Mouse (Mus musculus): ENCODE data around the gene C2. TPM values are rescaled to one million over a fixed set of nuclear protein-coding genes. Genes with fewer than 3 reads are reported as not detected.
"Not testable (repeated sequence)": the region's sequence is repeated elsewhere in the genome, so short reads cannot be mapped to it uniquely, and the experiment has no call there.

C2 gene
- polyA plus RNA-seq, 1 experiment: 62.9 TPM

DNA sequence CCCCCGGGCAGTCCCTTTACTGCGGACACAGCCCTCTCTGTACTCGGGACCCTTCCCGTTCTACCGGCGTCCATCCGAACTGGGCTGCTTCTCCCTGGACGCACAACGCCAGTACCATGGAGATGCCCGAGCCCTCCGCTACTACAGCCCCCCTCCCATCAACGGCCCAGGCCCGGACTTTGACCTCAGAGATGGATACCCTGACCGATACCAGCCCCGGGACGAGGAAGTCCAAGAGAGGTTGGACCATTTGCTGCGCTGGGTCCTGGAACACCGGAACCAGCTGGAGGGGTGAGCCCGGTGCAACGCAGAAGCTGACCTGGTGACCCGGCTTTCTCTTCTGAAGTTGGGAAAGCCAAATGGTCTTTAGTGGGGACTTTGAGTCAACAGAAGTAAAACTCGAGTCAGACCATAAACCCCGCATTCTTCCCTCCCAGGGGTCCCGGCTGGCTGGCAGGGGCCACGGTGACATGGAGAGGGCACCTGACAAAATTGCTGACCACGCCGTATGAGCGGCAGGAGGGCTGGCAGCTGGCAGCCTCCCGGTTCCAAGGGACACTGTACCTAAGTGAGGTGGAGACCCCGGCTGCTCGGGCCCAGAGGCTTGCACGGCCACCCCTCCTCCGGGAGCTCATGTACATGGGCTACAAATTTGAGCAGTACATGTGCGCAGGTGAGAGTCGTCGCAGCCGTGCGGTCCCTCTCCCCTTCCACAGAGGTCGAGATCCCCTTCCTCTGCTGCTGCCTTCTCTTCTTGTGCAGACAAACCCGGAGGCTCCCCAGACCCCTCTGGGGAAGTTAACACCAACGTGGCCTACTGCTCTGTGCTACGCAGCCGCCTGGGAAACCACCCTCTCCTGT, 60.4 kb downstream of the C2 start:
- Histone ChIP-seq H3K4me3 (ENCODE audit: insufficient read depth, low read depth, low read length) (peak overlapping the region; percentile 73), H3K27ac (ENCODE audit: insufficient read depth, low read depth, low read length) (no peak overlapping the region; the same call in 1 of the 2 replicates), H3K4me1 (ENCODE audit: control insufficient read depth, insufficient read depth, low read length) (peaks cover 10% of the 10 kb centered on the region), H3K36me3 (ENCODE audit: control insufficient read depth, insufficient read depth, low read length) (no peaks in the 10 kb centered on the region; the same call in 1 of the 2 replicates), H3K27me3 (replicated peaks; ENCODE audit: control insufficient read depth, insufficient read depth, low read length) (no peaks in the 10 kb centered on the region)
- TF ChIP-seq POLR2A (IDR thresholded peaks at IDR 0.05; ENCODE audit: low read depth, low read length) (no peak), CTCF (conservative IDR thresholded peaks at IDR 0.05; ENCODE audit: insufficient read depth, insufficient read length, low read depth, low read length) (no peak)
- peak; percentile 43 for DNase-seq
- WGBS: 19% methylated on average over 43 of the region's 43 CpGs

DNA sequence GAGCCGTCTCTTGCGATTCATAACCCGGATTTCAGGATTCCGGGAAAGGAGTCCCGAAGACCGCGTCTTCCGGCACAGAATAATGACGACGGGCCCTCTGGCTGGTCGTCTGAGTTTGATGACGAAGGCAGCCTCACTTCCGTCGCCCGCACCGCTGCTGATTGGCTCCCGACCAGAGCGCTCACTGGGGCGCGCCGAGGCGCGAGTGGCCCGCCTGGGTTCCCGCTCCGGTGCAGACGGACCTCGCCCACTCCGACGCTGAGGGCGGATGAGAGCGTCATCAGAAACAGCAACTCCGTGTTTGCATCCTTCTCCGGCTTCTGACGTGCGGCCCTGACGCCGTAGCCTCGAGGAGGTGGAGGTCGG, 61.2 kb downstream of the C2 start, which contains the start of the genes Stk19 and Dxo:
Stk19 (minus strand) TSS at position 90 of the 366 bp plus-strand sequence.
Dxo (plus strand) TSS at position 164 of the 366 bp plus-strand sequence.
- Histone ChIP-seq H3K27me3 (replicated peaks; ENCODE audit: control insufficient read depth, insufficient read depth, low read length) (no peaks in the 10 kb centered on the region), H3K27ac (ENCODE audit: insufficient read depth, low read depth, low read length) (peak within 1 kb of the TSS; percentile 24), H3K36me3 (ENCODE audit: control insufficient read depth, insufficient read depth, low read length) (no peaks in the 10 kb centered on the region; the same call in 1 of the 2 replicates), H3K4me1 (ENCODE audit: control insufficient read depth, insufficient read depth, low read length) (peaks cover 10% of the 10 kb centered on the region), H3K4me3 (ENCODE audit: insufficient read depth, low read depth, low read length) (peak within 1 kb of the TSS; percentile 73)
- WGBS: under 1% methylated on average over 40 of the region's 40 CpGs
- peak; percentile 98 for DNase-seq
- TF ChIP-seq POLR2A (IDR thresholded peaks at IDR 0.05; ENCODE audit: low read depth, low read length) (peak; percentile 71), CTCF (conservative IDR thresholded peaks at IDR 0.05; ENCODE audit: insufficient read depth, insufficient read length, low read depth, low read length) (no peak)

DNA sequence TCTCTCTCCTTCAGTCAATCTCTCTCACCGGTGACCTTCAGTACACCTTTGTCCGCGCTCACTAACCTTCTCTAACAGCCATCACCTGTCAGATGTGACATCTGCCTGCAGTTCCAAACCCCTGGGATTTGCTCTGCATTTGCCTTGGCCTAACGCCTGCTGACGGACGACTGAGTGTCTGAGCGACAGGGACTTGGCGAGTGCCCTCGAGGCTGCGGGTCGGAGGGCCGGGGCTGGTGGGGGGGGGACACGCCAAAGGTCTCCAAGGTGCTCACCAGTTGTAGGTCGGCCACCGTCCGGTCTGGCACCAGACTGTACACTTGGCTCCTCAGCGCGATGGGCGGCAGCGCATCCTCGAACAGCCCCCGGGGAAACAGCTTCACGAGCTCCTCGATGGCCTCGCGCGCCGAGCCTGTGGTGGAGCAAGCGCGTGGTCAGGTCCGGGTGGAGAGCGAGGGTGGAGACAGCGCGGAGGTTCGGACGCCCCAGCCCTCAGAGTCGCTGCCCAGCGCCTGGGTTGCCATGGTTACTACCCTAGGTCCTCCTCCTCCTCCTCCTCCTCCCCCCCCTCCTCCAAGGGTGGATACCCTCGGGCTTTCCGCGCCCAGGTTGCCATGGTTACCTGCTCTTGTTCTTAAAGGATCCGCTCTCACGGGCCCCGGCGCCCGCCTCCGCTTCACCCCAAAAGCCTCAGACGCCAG, 61.8 kb downstream of the C2 start:
- Histone ChIP-seq H3K36me3 (ENCODE audit: control insufficient read depth, insufficient read depth, low read length) (no peaks in the 10 kb centered on the region; the same call in 1 of the 2 replicates), H3K27ac (ENCODE audit: insufficient read depth, low read depth, low read length) (0 out of 2 replicates have a peak overlapping the region, but pooled peaks have one; percentile 19), H3K4me3 (ENCODE audit: insufficient read depth, low read depth, low read length) (peak overlapping the region; percentile 73), H3K27me3 (replicated peaks; ENCODE audit: control insufficient read depth, insufficient read depth, low read length) (no peaks in the 10 kb centered on the region), H3K4me1 (ENCODE audit: control insufficient read depth, insufficient read depth, low read length) (peaks cover 10% of the 10 kb centered on the region)
- TF ChIP-seq POLR2A (IDR thresholded peaks at IDR 0.05; ENCODE audit: low read depth, low read length) (no peak), CTCF (conservative IDR thresholded peaks at IDR 0.05; ENCODE audit: insufficient read depth, insufficient read length, low read depth, low read length) (no peak)
- WGBS: 3% methylated on average over 48 of the region's 48 CpGs
- DNase-seq: no peak

DNA sequence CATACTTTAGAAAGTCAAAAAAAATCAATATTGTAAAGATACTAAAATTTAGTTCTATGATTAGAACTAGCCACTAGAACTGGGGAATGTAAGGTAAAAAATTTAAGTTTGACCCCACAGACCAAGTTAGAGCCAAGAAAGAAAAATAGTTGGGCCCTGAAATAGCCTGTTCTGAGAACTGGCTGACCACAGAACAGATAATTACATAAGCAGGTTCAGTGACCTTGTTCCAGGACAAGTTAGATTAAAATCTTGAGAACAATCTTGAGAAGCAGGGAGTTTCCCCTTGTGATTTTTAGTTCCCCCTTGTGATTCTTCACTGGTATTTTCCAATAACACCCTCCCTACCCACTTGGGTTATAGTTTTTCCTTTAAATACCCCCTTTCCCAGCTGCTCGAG, 67.3 kb downstream of the C2 start:
- WGBS: 89% methylated on average over 1 of the region's 1 CpGs
- peak; percentile 53 for DNase-seq
- not testable (repeated sequence) for H3K4me3 ChIP-seq (ENCODE audit: insufficient read depth, low read depth, low read length); H3K27ac ChIP-seq (ENCODE audit: insufficient read depth, low read depth, low read length); H3K27me3 ChIP-seq (replicated peaks; ENCODE audit: control insufficient read depth, insufficient read depth, low read length); H3K4me1 ChIP-seq (ENCODE audit: control insufficient read depth, insufficient read depth, low read length)
- peaks cover 14% of the 10 kb centered on the region for H3K36me3 ChIP-seq (ENCODE audit: control insufficient read depth, insufficient read depth, low read length)

DNA sequence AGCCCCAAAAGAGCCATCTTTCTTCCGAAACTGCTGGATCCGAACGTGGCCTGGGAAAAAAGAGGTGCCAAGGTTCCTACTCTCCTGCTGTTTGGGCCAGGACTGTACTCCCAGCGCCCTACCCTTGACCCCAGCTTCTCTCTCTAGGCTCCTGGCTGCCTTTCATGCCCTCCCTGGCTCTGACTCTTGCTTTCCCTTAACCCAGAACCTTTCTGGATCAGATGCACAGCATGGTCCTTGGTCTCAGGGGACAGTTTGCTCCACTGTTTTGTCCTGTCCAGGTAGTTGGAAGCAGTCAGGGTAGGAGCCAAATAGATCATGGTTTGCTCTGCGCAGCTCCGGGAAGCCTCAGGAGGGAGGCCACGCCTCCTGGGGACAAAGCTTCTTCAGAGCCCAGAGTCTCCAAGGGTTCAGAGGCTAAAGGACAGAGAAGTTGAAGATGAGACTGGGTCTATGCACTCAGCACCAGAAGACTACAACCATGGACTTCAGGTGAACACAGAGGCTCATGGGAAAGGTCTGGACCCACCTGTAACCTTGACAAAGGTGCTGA, 83.2 kb downstream of the C2 start:
- WGBS: 71% methylated on average over 7 of the region's 7 CpGs
- H3K27ac ChIP-seq (ENCODE audit: insufficient read depth, low read depth, low read length): no peak overlapping the region
- TF ChIP-seq CTCF (conservative IDR thresholded peaks at IDR 0.05; ENCODE audit: insufficient read depth, insufficient read length, low read depth, low read length) (no peak), POLR2A (IDR thresholded peaks at IDR 0.05; ENCODE audit: low read depth, low read length) (no peak)
- no peaks in the 10 kb centered on the region for H3K4me1 ChIP-seq (ENCODE audit: control insufficient read depth, insufficient read depth, low read length)
- DNase-seq: peak; percentile 50
- H3K36me3 ChIP-seq (ENCODE audit: control insufficient read depth, insufficient read depth, low read length): no peaks in the 10 kb centered on the region
- no peaks in the 10 kb centered on the region for H3K27me3 ChIP-seq (replicated peaks; ENCODE audit: control insufficient read depth, insufficient read depth, low read length)
- no peak overlapping the region for H3K4me3 ChIP-seq (ENCODE audit: insufficient read depth, low read depth, low read length)

DNA sequence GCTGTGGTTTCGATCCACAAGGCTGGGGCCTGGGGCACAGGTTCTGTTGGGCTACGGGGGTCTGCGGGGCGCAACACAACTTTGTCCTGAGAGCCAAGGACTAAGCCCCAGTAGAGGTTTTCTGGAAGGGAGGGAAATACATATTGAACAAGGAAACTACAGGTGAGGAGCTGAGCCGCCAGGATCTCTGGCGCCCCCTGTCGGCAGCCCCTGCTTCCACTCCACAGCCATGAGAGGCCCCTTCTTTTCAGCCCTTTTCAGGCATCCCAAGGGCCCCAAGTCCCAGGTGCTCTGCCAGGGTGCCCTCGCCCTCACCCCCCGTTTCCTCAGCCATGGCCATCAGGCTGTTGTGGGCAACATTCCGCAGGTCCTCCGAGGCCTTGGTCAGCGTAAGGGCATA, 84.3 kb downstream of the C2 start:
- not testable (repeated sequence) for H3K27ac ChIP-seq (ENCODE audit: insufficient read depth, low read depth, low read length); H3K4me1 ChIP-seq (ENCODE audit: control insufficient read depth, insufficient read depth, low read length); H3K4me3 ChIP-seq (ENCODE audit: insufficient read depth, low read depth, low read length); H3K36me3 ChIP-seq (ENCODE audit: control insufficient read depth, insufficient read depth, low read length); H3K27me3 ChIP-seq (replicated peaks; ENCODE audit: control insufficient read depth, insufficient read depth, low read length)
- 64% methylated on average over 12 of the region's 12 CpGs for WGBS
- TF ChIP-seq CTCF (conservative IDR thresholded peaks at IDR 0.05; ENCODE audit: insufficient read depth, insufficient read length, low read depth, low read length): peak; percentile 61
- DNase-seq: peak; percentile 26

Other genes starting within 250 kb of the C2 start
- 5.5 and 8.5 TPM in 2 replicates for gene Tnxb, start 227.7 kb downstream of the C2 start, polyA plus RNA-seq (2012; rRNA removed)
- gene C4b, start 154.4 kb downstream of the C2 start, polyA plus RNA-seq (2012; rRNA removed): 4.7 and 6.8 TPM in 2 replicates
- gene Cyp21a1, start 93.7 kb downstream of the C2 start, polyA plus RNA-seq (2012; rRNA removed): 0.23 and 29.2 TPM in 2 replicates
- gene Stk19, start 61.3 kb downstream of the C2 start, polyA plus RNA-seq (2012; rRNA removed): 35.7 and 36.7 TPM in 2 replicates
- 52.6 and 59.2 TPM in 2 replicates for gene Dxo, start 61.2 kb downstream of the C2 start, polyA plus RNA-seq (2012; rRNA removed)
- 58.2 and 69.5 TPM in 2 replicates for gene Skiv2l, start 48.1 kb downstream of the C2 start, polyA plus RNA-seq (2012; rRNA removed)
- 24.2 and 26.2 TPM in 2 replicates for gene Nelfe, start 47.9 kb downstream of the C2 start, polyA plus RNA-seq (2012; rRNA removed)
- gene Cfb, start 35.7 kb downstream of the C2 start, polyA plus RNA-seq (2012; rRNA removed): 191 and 199 TPM in 2 replicates
- gene Zbtb12, start 18.8 kb downstream of the C2 start, polyA plus RNA-seq (2012; rRNA removed): 9.4 and 10.8 TPM in 2 replicates
- gene Gm20547, start 16.2 kb downstream of the C2 start, polyA plus RNA-seq (2012; rRNA removed): 0.05 TPM in 1 of 2 replicates, not detected in the other
- gene Ehmt2, start 204 bp upstream of the C2 start, polyA plus RNA-seq (2012; rRNA removed): 134 and 169 TPM in 2 replicates
- gene Slc44a4, start 16.2 kb upstream of the C2 start, polyA plus RNA-seq (2012; rRNA removed): 73.5 and 88.1 TPM in 2 replicates
- 448 and 498 TPM in 2 replicates for gene Neu1, start 33.0 kb upstream of the C2 start, polyA plus RNA-seq (2012; rRNA removed)
- gene Hspa1b, start 61.0 kb upstream of the C2 start, polyA plus RNA-seq (2012; rRNA removed): 38.8 and 56.5 TPM in 2 replicates
- gene Gm20481, start 71.6 kb upstream of the C2 start, polyA plus RNA-seq (2012; rRNA removed): not detected in 2 replicates
- gene Hspa1a, start 73.9 kb upstream of the C2 start, polyA plus RNA-seq (2012; rRNA removed): 23.4 and 31.5 TPM in 2 replicates
- 0.33 and 0.58 TPM in 2 replicates for gene Hspa1l, start 74.4 kb upstream of the C2 start, polyA plus RNA-seq (2012; rRNA removed)
- gene Lsm2, start 83.6 kb upstream of the C2 start, polyA plus RNA-seq (2012; rRNA removed): 70.2 and 88.2 TPM in 2 replicates
- 52.5 and 64.5 TPM in 2 replicates for gene Vars, start 102.7 kb upstream of the C2 start, polyA plus RNA-seq (2012; rRNA removed)
- gene Vwa7, start 118.3 kb upstream of the C2 start, polyA plus RNA-seq (2012; rRNA removed): 0.80 and 0.89 TPM in 2 replicates
- gene Sapcd1, start 129.8 kb upstream of the C2 start, polyA plus RNA-seq (2012; rRNA removed): 0.69 and 0.77 TPM in 2 replicates
- gene Msh5, start 148.5 kb upstream of the C2 start, polyA plus RNA-seq (2012; rRNA removed): 1.6 and 2.4 TPM in 2 replicates
- 105 and 117 TPM in 2 replicates for gene Clic1, start 151.7 kb upstream of the C2 start, polyA plus RNA-seq (2012; rRNA removed)
- 37.7 and 41.0 TPM in 2 replicates for gene Ddah2, start 160.8 kb upstream of the C2 start, polyA plus RNA-seq (2012; rRNA removed)
- gene Ly6g6c, start 167.1 kb upstream of the C2 start, polyA plus RNA-seq (2012; rRNA removed): 0.13 and 0.16 TPM in 2 replicates
- gene Mpig6b, start 167.9 kb upstream of the C2 start, polyA plus RNA-seq (2012; rRNA removed): 0.46 and 0.66 TPM in 2 replicates
- 2.1 and 2.5 TPM in 2 replicates for gene Ly6g6e, start 178.6 kb upstream of the C2 start, polyA plus RNA-seq (2012; rRNA removed)
- 8.1 and 8.9 TPM in 2 replicates for gene Ly6g6d, start 179.8 kb upstream of the C2 start, polyA plus RNA-seq (2012; rRNA removed)
- gene Ly6g6f, start 187.3 kb upstream of the C2 start, polyA plus RNA-seq (2012; rRNA removed): not detected in 2 replicates
- 156 and 217 TPM in 2 replicates for gene Abhd16a, start 191.0 kb upstream of the C2 start, polyA plus RNA-seq (2012; rRNA removed)
- gene Ly6g5c, start 210.0 kb upstream of the C2 start, polyA plus RNA-seq (2012; rRNA removed): not detected in 2 replicates
- 0.81 and 1.0 TPM in 2 replicates for gene Ly6g5b, start 217.2 kb upstream of the C2 start, polyA plus RNA-seq (2012; rRNA removed)
- gene Gpank1, start 223.2 kb upstream of the C2 start, polyA plus RNA-seq (2012; rRNA removed): 15.1 and 15.5 TPM in 2 replicates
- gene Csnk2b, start 223.8 kb upstream of the C2 start, polyA plus RNA-seq (2012; rRNA removed): 434 and 474 TPM in 2 replicates
- gene D17H6S53E, start 228.1 kb upstream of the C2 start, polyA plus RNA-seq (2012; rRNA removed): 10.7 and 12.9 TPM in 2 replicates
- gene Apom, start 233.8 kb upstream of the C2 start, polyA plus RNA-seq (2012; rRNA removed): 138 and 157 TPM in 2 replicates
- 145 and 160 TPM in 2 replicates for gene Bag6, start 236.9 kb upstream of the C2 start, polyA plus RNA-seq (2012; rRNA removed)